Comparison of ENCODE assay signal across 8 mouse cellular contexts in genomic region chr1:75168472-75169464, GRCm38 (mm10). TPM values are rescaled to one million over a fixed set of nuclear protein-coding genes. Genes with fewer than 3 reads are reported as not detected.
DNase-seq lines count a peak whose midpoint lies in the region; ATAC-seq lines count a peak whose summit lies in the region.

TSS of gene Zfand2b (plus strand) at chr1:75168646.

- peak; percentile 95 for DNase-seq in adipocyte (ENCODE audit: low spot score)
- DNase-seq in embryo, embryonic 10 days (ENCODE audit: low spot score), result peak; percentile 98
- peak; percentile 97 for DNase-seq in gastrocnemius, postnatal 10 days
- peak; percentile 98 for DNase-seq in induced T-regulatory cell, adult 2 months (ENCODE audit: low read depth)
- DNase-seq in left cerebral cortex, adult 9 months (ENCODE audit: low spot score in 2 of 2), result peak; percentile 81 to 95
- peak; percentile 95 for DNase-seq in right cerebral cortex, postnatal 14 days
- peak; percentile 98 for DNase-seq in urinary bladder, postnatal 36 days (ENCODE audit: low spot score in 2 of 2)

- ATAC-seq in megakaryocyte progenitor cell, adult 5-6 weeks (replicated peaks; ENCODE audit: poor library complexity), result peak; percentile 92

RNA-seq across cellular contexts. Expression of gene Zfand2b, which starts in this region (rescaled TPM):
- 10 to 100 TPM; 12.4 to 14.0 TPM for total RNA-seq in gastrocnemius, postnatal 10 days (2021)
- total RNA-seq in megakaryocyte progenitor cell, adult 5-6 weeks (2015), result 20.2 and 21.5 TPM in 2 replicates
- total RNA-seq in megakaryocyte progenitor cell, adult 5-6 weeks (2017), result 24.4 and 24.7 TPM in 2 replicates

Comparison
In these comparisons a context has a peak if more than half of its experiments do, and no peak if none do; other contexts are left out.
1. Peak in every context shown above with its lines: DNase-seq and ATAC-seq.